Mouse (Mus musculus): ENCODE measurements around the gene U2af1l4. TPM values are rescaled to one million over a fixed set of nuclear protein-coding genes. Genes with fewer than 3 reads are reported as not detected.

Gene U2af1l4
- polyA plus RNA-seq (2012; rRNA removed) = 46.2 and 48.2 TPM in 2 replicates

GRCm38 (mm10) chr7:30563117-30563905 lies at the start of gene U2af1l4, which contains the start of the genes Gm49396 and Psenen:
TSS of gene U2af1l4 (plus strand) at chr7:30563301.
TSS of gene Gm49396 (plus strand) at chr7:30563344.
TSS of gene Psenen (minus strand) at chr7:30563627.
- WGBS = under 1% methylated on average over 45 of the region's 45 CpGs
- DNase-seq (ENCODE audit: low read depth, low spot score) = peak; percentile 94

GRCm38 (mm10) chr7:30515003-30515760 lies 47.9 kb upstream of the U2af1l4 start:
- DNase-seq (ENCODE audit: low read depth, low spot score) = no peak
- WGBS = 57% methylated on average over 24 of the region's 24 CpGs

- 34% methylated on average over 8 of the region's 8 CpGs for WGBS
Measured at GRCm38 (mm10) chr7:30518325-30518724, 44.8 kb upstream of the U2af1l4 start.

GRCm38 (mm10) chr7:30520396-30520795 lies 42.7 kb upstream of the U2af1l4 start:
- no peak for DNase-seq (ENCODE audit: low read depth, low spot score)
- WGBS = 64% methylated on average over 4 of the region's 4 CpGs

More at GRCm38 (mm10) chr7:30518325-30518724, 44.8 kb upstream of the U2af1l4 start:
- DNase-seq (ENCODE audit: low read depth, low spot score) = no peak

GRCm38 (mm10) chr7:30520856-30521255 lies 42.2 kb upstream of the U2af1l4 start:
- DNase-seq (ENCODE audit: low read depth, low spot score) = no peak
- WGBS = 76% methylated on average over 5 of the region's 5 CpGs

GRCm38 (mm10) chr7:30522871-30523270 lies 40.2 kb upstream of the U2af1l4 start:
- no peak for DNase-seq (ENCODE audit: low read depth, low spot score)
- WGBS = 94% methylated on average over 10 of the region's 10 CpGs

- no peak for DNase-seq (ENCODE audit: low read depth, low spot score)
- 87% methylated on average over 6 of the region's 6 CpGs for WGBS
Measured at GRCm38 (mm10) chr7:30524487-30524886, 38.6 kb upstream of the U2af1l4 start.

- no peak for DNase-seq (ENCODE audit: low read depth, low spot score)
- 27% methylated on average over 10 of the region's 10 CpGs for WGBS
Measured at GRCm38 (mm10) chr7:30525954-30526353, 37.1 kb upstream of the U2af1l4 start.

- WGBS = 49% methylated on average over 17 of the region's 17 CpGs
- DNase-seq (ENCODE audit: low read depth, low spot score) = no peak
Measured at GRCm38 (mm10) chr7:30526399-30526798, 36.7 kb upstream of the U2af1l4 start.

GRCm38 (mm10) chr7:30526981-30527380 lies 36.1 kb upstream of the U2af1l4 start:
- no peak for DNase-seq (ENCODE audit: low read depth, low spot score)
- WGBS = 87% methylated on average over 14 of the region's 14 CpGs

- DNase-seq (ENCODE audit: low read depth, low spot score) = no peak
- WGBS = 89% methylated on average over 9 of the region's 9 CpGs
Measured at GRCm38 (mm10) chr7:30531291-30531815, 31.7 kb upstream of the U2af1l4 start.

GRCm38 (mm10) chr7:30532931-30533330 lies 30.2 kb upstream of the U2af1l4 start:
- WGBS = 73% methylated on average over 8 of the region's 8 CpGs
- no peak for DNase-seq (ENCODE audit: low read depth, low spot score)

GRCm38 (mm10) chr7:30533941-30534632 lies 29.0 kb upstream of the U2af1l4 start:
- WGBS = 28% methylated on average over 26 of the region's 26 CpGs
- DNase-seq (ENCODE audit: low read depth, low spot score) = no peak

- under 1% methylated on average over 84 of the region's 84 CpGs for WGBS
- DNase-seq (ENCODE audit: low read depth, low spot score) = peak; percentile 83
Measured at GRCm38 (mm10) chr7:30534633-30535577, 28.2 kb upstream of the U2af1l4 start, which contains the start of gene Arhgap33. TSS of gene Arhgap33 (minus strand) at chr7:30535060.

- no peak for DNase-seq (ENCODE audit: low read depth, low spot score)
- WGBS = 93% methylated on average over 7 of the region's 7 CpGs
Measured at GRCm38 (mm10) chr7:30540572-30540971, 22.5 kb upstream of the U2af1l4 start.

GRCm38 (mm10) chr7:30544327-30544726 lies 18.8 kb upstream of the U2af1l4 start:
- 92% methylated on average over 2 of the region's 2 CpGs for WGBS
- no peak for DNase-seq (ENCODE audit: low read depth, low spot score)

GRCm38 (mm10) chr7:30549880-30550279 lies 13.2 kb upstream of the U2af1l4 start:
- no peak for DNase-seq (ENCODE audit: low read depth, low spot score)
- 84% methylated on average over 2 of the region's 2 CpGs for WGBS

GRCm38 (mm10) chr7:30550603-30551002 lies 12.5 kb upstream of the U2af1l4 start:
- DNase-seq (ENCODE audit: low read depth, low spot score) = no peak
- 97% methylated on average over 1 of the region's 1 CpGs for WGBS
